Mouse (Mus musculus): Measurements from ENCODE around the gene Amn.

GRCm38 (mm10) chr12:111245070-111245469, 25.8 kb upstream of the Amn start:
- TF ChIP-seq POLR2A (IDR thresholded peaks at IDR 0.05; ENCODE audit: borderline replicate concordance, control insufficient read depth, low read depth, low read length) (no peak), CTCF (IDR thresholded peaks at IDR 0.05; ENCODE audit: control insufficient read depth, insufficient read depth, low read length) (no peak)

Measured in bone marrow, adult 2 months (tissue).